Mouse (Mus musculus): Measurements from ENCODE around the gene Ugt2a2.
"Not testable (repeated sequence)": the region's sequence is repeated elsewhere in the genome, so short reads cannot be mapped to it uniquely, and the experiment has no call there.

Gene Ugt2a2

DNA sequence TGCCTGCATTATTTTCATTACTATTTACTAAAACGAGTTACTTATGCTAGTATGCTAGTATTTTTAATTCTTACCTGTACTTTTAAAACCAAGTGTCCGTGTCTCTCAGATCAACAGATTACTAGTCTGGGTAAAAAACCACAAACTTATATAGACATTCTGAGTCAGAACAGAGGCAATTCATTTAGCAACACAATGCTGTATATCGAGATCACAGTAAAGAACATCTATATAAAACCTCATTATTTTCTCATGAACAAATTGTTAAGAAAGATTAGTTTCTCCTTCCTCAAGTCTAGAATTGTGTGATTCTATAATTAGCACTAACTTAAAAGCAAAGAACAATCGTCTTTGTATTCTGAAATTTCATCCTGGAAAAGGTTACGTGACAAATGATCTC, at the start of gene Ugt2a2:
TSS of gene Ugt2a2 (minus strand) at position 101 of the 400 bp plus-strand sequence.
- no peak for DNase-seq (ENCODE audit: low spot score in 2 of 2)

DNA sequence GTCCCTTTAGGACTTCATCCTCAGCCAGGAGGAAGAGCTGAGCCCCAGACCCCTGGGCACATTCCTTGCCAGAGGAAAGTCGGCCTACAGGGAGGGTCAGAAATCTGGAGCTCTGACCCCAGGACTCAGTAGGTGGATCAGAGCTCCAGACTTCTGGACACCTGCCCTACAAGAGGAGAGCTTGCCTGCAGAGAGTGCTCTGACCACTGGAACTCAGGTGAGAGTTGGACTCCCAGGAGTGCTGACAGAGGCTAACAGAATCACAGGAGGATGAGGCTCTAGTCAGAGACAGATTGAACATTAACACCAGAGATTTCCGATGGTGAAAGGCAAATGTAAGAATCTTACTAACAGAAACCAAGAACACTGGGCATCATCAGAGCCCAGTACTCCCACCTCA, 41.5 kb upstream of the Ugt2a2 start:
- DNase-seq (ENCODE audit: low spot score in 2 of 2), result not testable (repeated sequence)

DNA sequence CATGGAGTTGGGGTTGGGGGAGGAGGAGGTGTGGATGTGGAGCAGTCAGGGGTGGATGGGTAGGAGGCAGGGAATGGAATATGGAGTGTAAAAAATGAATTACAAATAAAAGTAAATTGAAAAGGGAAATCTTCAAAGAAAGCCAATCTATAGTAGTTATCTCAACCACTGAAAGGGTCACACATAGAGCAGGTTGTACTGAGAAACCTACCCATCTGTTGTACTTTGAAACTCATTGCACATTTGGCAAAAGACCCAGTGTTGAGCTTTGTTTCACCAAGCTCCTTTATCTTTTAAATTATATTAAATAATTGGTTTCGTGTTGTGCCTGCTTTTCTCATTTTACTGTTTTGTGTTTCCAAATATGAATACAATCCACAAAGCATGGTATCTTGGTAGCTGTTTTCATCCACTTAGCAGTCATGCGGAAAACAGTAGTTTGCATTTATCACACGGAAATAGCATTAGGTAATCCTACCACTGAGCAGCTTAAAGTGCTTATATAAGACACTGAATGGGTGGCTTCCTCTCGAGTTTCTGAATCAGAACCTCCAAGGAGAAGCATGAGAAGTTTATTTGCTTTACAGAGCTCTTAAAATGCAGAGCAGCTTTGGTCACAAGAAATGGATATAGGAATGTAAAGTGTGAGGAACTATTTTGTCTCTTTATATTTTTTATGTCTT, 23.9 kb upstream of the Ugt2a2 start:
- DNase-seq (ENCODE audit: low spot score in 2 of 2), result no peak

DNA sequence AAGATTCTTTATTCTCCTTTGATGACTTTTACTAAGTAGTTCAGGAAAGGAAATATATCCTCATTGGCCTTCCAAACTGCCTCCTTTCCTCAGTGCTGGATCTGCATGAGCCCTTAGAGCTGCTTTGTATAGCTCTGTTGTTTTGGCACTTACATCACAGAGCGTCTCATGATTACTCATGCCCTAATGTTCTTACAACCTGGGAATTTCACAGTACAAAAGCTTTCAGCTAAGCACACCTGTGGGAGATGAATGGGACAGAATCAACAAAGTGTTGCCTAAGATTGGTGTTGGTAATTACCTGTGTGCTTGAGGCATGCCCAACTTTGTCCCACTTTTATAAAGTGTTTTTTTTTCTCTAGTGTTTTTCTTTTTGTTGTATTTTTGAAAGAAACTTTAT, 20.6 kb upstream of the Ugt2a2 start:
- no peak for DNase-seq (ENCODE audit: low spot score in 2 of 2)

DNA sequence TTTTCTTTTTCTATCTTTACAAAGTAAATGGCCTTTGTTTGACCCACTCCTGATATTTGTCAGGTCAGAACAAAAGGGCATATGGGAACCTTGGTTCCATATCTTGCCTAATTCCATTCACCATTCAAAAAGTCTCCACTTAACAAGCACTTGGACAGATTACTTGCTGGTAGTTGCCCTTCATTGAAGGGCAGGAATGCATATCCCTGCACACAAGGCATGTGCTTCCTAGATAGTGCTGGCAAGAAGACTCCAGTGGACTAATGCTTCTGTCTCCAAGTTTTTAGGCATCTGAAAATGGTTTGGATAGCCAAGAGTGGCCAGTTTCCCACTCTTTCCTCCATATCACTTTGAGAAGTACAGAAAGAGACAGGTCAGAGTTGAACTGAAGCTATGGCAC, 17.3 kb upstream of the Ugt2a2 start:
- DNase-seq (ENCODE audit: low spot score in 2 of 2), result no peak

DNA sequence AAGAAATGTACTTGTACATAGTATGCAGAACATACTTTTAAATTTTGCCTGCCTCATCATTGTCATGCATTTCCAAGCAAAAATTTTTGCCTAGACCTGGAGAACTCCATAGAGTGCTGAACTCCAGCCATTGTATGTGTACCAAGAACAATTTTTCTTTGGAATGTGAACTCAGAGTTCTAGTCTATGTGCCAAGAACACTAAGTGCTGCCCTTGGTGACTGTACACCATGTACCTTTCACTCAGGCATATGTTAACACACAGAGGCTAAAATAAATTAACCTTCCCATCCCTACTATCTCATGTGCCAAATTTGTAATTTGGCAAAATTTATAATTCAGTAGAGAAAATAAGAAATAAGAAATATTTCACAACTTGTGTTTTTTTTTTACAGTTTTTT, 16.9 kb upstream of the Ugt2a2 start:
- DNase-seq (ENCODE audit: low spot score in 2 of 2), result no peak

DNA sequence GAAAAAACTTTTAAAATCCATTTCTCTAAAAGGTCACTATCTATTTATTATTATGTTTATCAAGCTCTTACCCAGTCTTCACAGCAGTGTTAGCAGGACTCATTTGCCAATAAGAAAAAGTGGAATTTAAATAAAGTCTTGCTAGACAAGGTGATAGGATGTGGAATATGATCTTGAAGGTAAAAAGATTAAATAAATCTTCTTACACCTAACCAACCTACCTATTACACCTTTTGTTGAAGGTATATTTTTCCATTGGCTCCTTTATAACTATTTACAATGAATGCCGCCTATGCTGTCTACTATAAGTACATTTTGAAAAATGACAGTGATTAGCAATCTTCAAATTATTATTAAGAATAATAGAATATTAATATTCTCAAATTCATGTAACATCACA, 8.7 kb upstream of the Ugt2a2 start, which contains the start of gene Ugt2a1:
TSS of gene Ugt2a1 (minus strand) at position 101 of the 400 bp plus-strand sequence.
- no peak for DNase-seq (ENCODE audit: low spot score in 2 of 2)

DNA sequence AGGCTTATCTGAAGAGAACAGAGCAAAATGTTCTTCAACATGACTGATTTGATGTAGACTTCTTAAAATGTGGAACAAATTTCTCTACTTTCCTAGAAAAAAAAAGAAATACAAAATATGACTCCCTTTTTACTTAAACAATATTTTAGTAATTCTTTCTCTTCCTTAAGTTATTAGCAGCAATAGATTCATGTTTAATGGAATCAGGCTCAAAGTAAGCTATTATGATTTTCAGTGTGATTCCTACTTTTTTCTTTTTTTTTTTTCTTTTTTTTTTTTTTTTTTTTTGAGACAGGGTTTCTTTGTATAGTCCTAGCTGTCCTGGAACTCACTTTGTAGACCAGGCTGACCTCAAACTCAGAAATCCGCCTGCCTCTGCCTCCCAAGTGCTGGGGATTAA, 4.6 kb upstream of the Ugt2a2 start, which contains the start of gene Gm43638:
TSS of gene Gm43638 (minus strand) at position 101 of the 400 bp plus-strand sequence.
- DNase-seq (ENCODE audit: low spot score in 2 of 2), result not testable (repeated sequence)

DNA sequence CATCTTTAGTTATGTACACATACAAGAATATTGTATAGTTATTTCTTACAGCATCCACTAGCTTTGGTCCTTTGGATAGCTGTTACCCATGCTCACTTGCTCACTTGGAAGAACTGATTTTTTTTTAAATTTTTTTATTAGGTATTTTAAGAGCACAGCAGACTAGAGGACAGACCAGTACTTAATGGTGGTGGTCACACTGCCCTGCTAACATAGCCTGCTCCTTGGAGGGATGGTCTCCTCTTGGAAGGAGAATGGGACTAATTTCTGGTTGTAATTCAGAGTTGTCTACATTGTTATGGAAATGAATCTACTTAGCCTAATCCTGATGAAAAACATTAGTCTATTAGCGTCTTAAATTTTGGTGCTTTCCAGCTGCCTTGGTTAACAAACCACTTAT, 23.2 kb downstream of the Ugt2a2 start:
- no peak for DNase-seq (ENCODE audit: low spot score in 2 of 2)

DNA sequence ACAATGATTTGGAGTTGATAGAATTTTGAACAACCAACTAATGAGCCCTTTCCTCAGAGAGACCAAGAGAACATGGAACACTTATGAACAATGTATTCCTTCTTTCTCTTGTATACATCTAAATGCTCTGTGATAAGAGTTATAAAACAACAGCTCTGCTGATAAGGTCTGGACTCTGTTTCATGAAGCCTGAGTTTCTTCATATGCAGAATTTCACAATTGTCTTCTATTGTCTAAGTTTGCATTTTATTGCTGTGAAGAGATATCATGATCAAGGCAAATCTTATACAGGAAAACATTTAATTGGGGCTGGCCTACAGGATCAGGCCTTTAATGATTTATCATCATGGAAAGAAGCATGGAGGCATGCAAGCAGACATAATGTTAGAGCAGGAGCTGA, 24.4 kb downstream of the Ugt2a2 start:
- no peak for DNase-seq (ENCODE audit: low spot score in 2 of 2)

DNA sequence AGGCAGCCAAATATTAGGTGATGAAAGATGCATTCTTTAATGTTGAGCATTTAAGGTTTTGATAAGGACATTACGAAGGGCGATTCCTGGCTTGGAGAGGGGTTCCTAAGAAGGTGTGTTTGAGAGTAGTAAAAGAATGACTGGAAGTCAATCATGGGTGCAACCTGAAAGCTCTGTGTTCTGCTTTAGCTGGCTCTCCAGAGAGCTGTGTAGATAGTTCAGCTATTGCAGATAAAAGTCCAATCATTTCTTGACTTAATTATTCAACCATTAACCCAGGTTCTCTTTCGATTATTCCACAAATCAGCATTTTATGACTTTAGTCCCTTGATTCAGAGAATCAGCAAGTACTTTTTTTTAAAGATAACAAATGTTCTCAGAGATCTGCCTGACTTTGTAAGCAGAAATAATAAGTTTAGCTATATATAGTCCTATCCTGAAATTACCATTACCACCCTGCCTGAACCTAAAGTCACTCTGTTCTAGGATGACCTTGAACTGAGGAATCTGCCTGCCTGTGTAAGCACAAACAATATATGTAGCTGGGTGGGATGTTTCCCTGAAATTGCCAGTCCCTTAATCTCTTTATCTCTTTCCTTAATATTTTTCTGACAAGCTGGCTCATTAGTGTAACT, 25.7 kb downstream of the Ugt2a2 start:
- no peak for DNase-seq (ENCODE audit: low spot score in 2 of 2)

DNA sequence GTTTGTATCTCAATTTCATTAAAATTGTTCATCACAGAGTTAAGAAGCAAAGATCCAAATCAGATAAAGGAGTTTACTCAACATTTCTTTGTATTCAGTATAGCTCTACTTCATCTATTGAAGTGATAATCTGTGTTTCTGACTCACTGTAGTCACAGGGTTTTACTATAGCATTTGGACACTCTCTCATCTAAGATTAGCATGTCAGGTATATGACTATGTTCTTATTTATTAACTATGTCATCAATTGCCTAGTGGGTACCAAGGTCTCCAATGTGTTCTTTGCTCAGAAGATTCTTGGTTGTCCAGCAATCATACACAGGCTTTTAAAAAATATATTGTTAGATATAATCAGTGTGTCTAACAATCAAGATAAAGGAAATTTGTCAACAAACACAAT, 26.5 kb downstream of the Ugt2a2 start:
- DNase-seq (ENCODE audit: low spot score in 2 of 2), result no peak

DNA sequence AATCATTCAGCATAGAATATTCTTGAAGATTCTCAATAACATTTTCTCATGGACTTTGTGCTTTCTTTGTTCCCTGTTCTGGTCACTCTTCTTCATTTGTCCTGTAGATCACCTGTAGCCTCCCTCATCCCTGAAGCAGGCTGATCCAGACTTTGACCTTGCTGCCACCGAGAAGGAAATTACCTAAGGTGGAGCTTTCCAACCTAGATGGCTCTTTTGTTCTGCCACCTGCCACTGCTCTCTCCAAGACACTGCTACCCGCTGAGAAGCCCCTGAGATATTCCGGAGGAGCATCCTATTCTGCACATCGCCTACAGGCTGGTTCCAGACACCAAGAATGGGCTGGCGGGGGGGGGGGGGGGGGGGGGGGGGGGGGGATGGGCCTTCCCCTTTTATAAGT, 29.5 kb downstream of the Ugt2a2 start:
- not testable (repeated sequence) for DNase-seq (ENCODE audit: low spot score in 2 of 2)

DNA sequence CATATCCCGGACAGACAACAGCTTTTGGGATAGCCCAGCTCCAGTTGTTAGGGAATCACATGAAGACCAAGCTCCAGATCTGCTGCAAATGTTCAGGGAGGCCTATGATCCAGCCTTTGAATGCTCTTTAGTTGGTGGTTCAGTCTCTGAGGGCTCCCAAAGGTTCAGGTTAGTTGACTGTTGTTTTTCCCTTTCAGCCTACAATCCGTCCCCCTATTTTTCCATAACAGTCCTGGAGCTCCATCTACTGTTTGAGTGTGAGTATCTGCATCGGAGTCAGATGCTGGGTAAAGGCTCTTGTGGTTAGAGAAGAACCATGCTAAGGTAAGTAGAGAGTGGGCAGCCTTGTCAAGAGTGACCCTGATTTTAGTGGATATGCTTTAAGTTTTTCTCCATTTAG, 45.8 kb downstream of the Ugt2a2 start:
- no peak for DNase-seq (ENCODE audit: low spot score in 2 of 2)

DNA sequence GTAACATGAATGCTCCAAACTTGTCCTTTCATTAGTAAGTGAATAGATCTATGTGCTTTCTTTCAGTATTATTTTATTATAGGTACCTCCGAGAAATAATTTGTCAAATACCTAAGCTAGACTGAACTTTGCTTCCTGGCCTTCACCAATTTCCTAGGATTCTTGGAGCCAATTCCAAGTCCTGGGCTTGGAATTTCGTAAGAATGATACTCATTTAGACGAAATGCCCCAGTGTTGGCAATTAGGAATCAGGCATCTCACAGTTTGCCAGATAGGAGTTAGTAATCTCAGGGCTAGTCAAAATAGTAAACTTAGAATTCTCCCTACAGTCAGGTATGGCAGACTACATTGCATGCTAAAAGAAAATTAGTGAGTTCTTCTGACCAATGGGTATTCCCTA, 56.4 kb downstream of the Ugt2a2 start:
- no peak for DNase-seq (ENCODE audit: low spot score in 2 of 2)

DNA sequence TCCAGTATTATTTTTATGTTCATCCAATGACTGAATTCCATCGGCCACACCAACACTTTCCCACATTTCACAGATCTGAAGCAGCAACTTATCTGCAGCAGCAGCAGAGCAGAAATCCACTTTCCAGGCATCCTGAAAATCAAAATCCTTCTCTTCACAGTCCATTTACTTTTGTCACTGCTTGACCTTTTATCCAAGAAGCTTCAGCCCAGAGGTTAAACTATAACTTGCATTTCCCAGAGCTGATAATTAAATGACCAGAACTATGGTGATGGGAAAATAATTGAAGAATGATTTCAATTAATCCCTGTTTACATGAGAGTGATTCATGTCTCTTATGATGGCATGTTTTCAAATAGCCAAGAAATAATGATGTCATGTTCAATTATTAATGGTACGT, 58.0 kb downstream of the Ugt2a2 start, which contains the start of gene Ugt2b38:
TSS of gene Ugt2b38 (minus strand) at position 163 of the 400 bp plus-strand sequence.
- not testable (repeated sequence) for DNase-seq (ENCODE audit: low spot score in 2 of 2)

All from cerebellum, postnatal 4 days (tissue).